24 mouse cellular contexts compared by ENCODE assay signal in the genomic region with DNA sequence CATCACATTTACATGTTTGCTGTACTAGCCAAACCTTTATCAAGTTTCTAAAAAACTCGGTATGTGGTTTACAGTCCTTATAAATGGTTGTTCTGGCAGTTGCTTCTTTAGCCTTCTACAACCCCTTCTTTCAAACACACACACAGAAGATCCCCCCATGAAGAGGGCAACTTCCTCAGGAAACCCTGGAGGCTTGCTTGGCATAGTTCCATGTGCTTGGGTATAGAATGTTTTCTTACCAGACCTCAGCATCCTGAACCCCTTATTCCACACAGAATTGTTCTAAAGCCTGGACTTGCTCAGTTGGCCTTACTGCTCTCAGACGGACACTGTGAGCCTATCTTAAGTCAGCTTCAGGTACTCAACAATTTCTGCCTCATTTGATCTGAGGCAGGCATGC.
"Had no signal": no experiment of that assay in that cellular context is flagged by ENCODE, and none has a peak within 500 bp of the region (broad histone marks: within the 10 kb centered on the region; RNA-seq: fewer than 3 reads in every experiment).

No protein-coding gene starts in this region.

- DNase-seq: gastrocnemius, postnatal 14 days; heart, adult 18-20 months; heart, postnatal 14 days; heart, postnatal 36 days; kidney, adult 18-20 months; kidney, adult 8-10 months; kidney, postnatal 10 days; kidney, postnatal 25 days; layer of hippocampus, adult 9-11 months; layer of hippocampus, postnatal 36 days; left cerebral cortex, postnatal 4 days had no signal

- H3K9me3 ChIP-seq: heart, embryonic 10.5 days; heart, embryonic 13.5 days; heart, embryonic 15.5 days; hindbrain, embryonic 10.5 days; hindbrain, embryonic 12.5 days; limb, embryonic 13.5 days; limb, embryonic 15.5 days; liver, embryonic 12.5 days had no signal

- H3K27me3 ChIP-seq: heart, embryonic 13.5 days; heart, embryonic 15.5 days; hindbrain, embryonic 12.5 days; limb, embryonic 13.5 days; limb, embryonic 15.5 days; liver, embryonic 12.5 days had no signal

- H3K4me1 ChIP-seq: heart, embryonic 13.5 days; heart, embryonic 15.5 days; hindbrain, embryonic 10.5 days; hindbrain, embryonic 12.5 days; limb, embryonic 13.5 days; limb, embryonic 15.5 days; liver, embryonic 12.5 days had no signal

- H3K27ac ChIP-seq: heart, embryonic 10.5 days; heart, embryonic 13.5 days; heart, embryonic 15.5 days; hindbrain, embryonic 10.5 days; hindbrain, embryonic 12.5 days; hindbrain, embryonic 14.5 days; limb, embryonic 13.5 days; limb, embryonic 15.5 days; liver, embryonic 12.5 days; liver, embryonic 14.5 days had no signal

- H3K4me2 ChIP-seq: heart, embryonic 13.5 days; heart, embryonic 15.5 days; hindbrain, embryonic 12.5 days; hindbrain, embryonic 14.5 days; limb, embryonic 13.5 days; limb, embryonic 15.5 days; liver, embryonic 12.5 days had no signal

- ATAC-seq: hindbrain, embryonic 16.5 days; inflammation-experienced regulatory T-cells, adult 6 months; intestine, postnatal 0 days; liver, embryonic 12.5 days had no signal

- H3K9ac ChIP-seq: heart, embryonic 13.5 days; heart, embryonic 15.5 days; hindbrain, embryonic 12.5 days; hindbrain, embryonic 14.5 days; limb, embryonic 13.5 days; limb, embryonic 15.5 days; liver, embryonic 12.5 days; liver, embryonic 14.5 days had no signal

- H3K4me3 ChIP-seq: heart, embryonic 10.5 days; heart, embryonic 13.5 days; heart, embryonic 15.5 days; hindbrain, embryonic 10.5 days; hindbrain, embryonic 12.5 days; limb, embryonic 13.5 days; limb, embryonic 15.5 days; liver, embryonic 12.5 days had no signal
